In the genomic region with DNA sequence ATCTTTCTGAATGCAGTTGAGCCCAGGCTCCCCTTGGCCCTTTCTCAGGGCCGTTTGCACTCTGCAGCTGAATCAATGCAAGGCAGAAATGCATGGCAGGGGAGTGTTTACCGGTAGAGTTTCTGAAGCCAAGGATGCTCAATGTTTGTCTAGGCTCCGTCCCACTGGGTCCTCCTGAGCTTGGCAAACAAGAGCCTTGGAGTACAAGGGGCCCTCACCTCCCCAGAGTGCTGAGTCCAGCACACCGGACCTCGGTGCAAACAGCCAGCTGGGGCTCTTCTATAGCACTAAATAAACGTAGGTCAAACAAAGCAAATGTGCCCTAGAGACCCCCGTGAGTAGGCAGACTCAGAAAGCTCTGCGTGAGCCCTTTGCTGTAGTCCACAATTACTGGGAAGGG, we compare ENCODE assay signal across 24 mouse cellular contexts.
A peak's percentile ranks its signal among the peaks of the same experiment; 100 is the strongest.
DNase-seq lines count a peak whose midpoint lies in the region; ATAC-seq lines count a peak whose summit lies in the region.
"Had no signal": no experiment of that assay in that cellular context is flagged by ENCODE, and none has a peak within 500 bp of the region (broad histone marks: within the 10 kb centered on the region; RNA-seq: fewer than 3 reads in every experiment).

No protein-coding gene starts in this region.

- peaks cover 20% of the 10 kb centered on the region for H3K4me1 ChIP-seq in hindbrain, embryonic 10.5 days (replicated peaks)
- H3K4me1 ChIP-seq in hindbrain, embryonic 11.5 days (replicated peaks; ENCODE audit: control insufficient read depth, insufficient read depth, low read length) = no peaks in the 10 kb centered on the region
- peaks cover 18% of the 10 kb centered on the region for H3K4me1 ChIP-seq in lung, embryonic 16.5 days (replicated peaks; ENCODE audit: control insufficient read depth, insufficient read depth, low read length)
- H3K4me1 ChIP-seq in embryonic facial prominence, embryonic 12.5 days = peaks cover 17% of the 10 kb centered on the region
- H3K4me1 ChIP-seq in stomach, embryonic 15.5 days = peaks cover 10% of the 10 kb centered on the region
- H3K4me1 ChIP-seq: forebrain, embryonic 12.5 days; megakaryocyte, embryonic 14.5 days had no signal

- 0 out of 2 replicates have a peak, but pooled peaks cover 7% of the 10 kb centered on the region for H3K9me3 ChIP-seq in hindbrain, embryonic 10.5 days
- no peaks in the 10 kb centered on the region for H3K9me3 ChIP-seq in hindbrain, embryonic 11.5 days (ENCODE audit: control insufficient read depth, low read length)
- H3K9me3 ChIP-seq in lung, embryonic 16.5 days (ENCODE audit: control insufficient read depth, low read length) = no peaks in the 10 kb centered on the region
- 0 out of 2 replicates have a peak, but pooled peaks cover 3% of the 10 kb centered on the region for H3K9me3 ChIP-seq in embryonic facial prominence, embryonic 12.5 days
- H3K9me3 ChIP-seq in stomach, embryonic 15.5 days = no peaks in the 10 kb centered on the region

- WGBS in hindbrain, embryonic 10.5 days = 57% methylated on average over 8 of the region's 8 CpGs
- WGBS in hindbrain, embryonic 11.5 days = 51% methylated on average over 8 of the region's 8 CpGs
- WGBS in lung, embryonic 16.5 days = 22% methylated on average over 8 of the region's 8 CpGs
- WGBS in embryonic facial prominence, embryonic 12.5 days = 58% methylated on average over 8 of the region's 8 CpGs
- WGBS in stomach, embryonic 15.5 days = 37% methylated on average over 8 of the region's 8 CpGs

- no peak overlapping the region for H3K4me2 ChIP-seq in hindbrain, embryonic 11.5 days (replicated peaks; ENCODE audit: low read depth, low read length)
- no peak overlapping the region for H3K4me2 ChIP-seq in lung, embryonic 16.5 days (ENCODE audit: low read depth, low read length)
- no peak overlapping the region for H3K4me2 ChIP-seq in embryonic facial prominence, embryonic 12.5 days (replicated peaks)
- no peak overlapping the region for H3K4me2 ChIP-seq in stomach, embryonic 15.5 days
- H3K4me2 ChIP-seq: forebrain, embryonic 12.5 days; hindbrain, embryonic 12.5 days; liver, embryonic 11.5 days; neural tube, embryonic 12.5 days had no signal

- H3K36me3 ChIP-seq in hindbrain, embryonic 10.5 days = no peaks in the 10 kb centered on the region
- no peaks in the 10 kb centered on the region for H3K36me3 ChIP-seq in hindbrain, embryonic 11.5 days (ENCODE audit: control insufficient read depth, insufficient read depth, low read length)
- H3K36me3 ChIP-seq in lung, embryonic 16.5 days (ENCODE audit: control insufficient read depth, insufficient read depth, low read length) = no peaks in the 10 kb centered on the region
- no peaks in the 10 kb centered on the region for H3K36me3 ChIP-seq in embryonic facial prominence, embryonic 12.5 days
- H3K36me3 ChIP-seq in stomach, embryonic 15.5 days = no peaks in the 10 kb centered on the region
- H3K36me3 ChIP-seq: forebrain, embryonic 12.5 days; hindbrain, embryonic 12.5 days; neural tube, embryonic 12.5 days had no signal

- no peak for DNase-seq in hindbrain, embryonic 10.5 days (ENCODE audit: low spot score)
- no peak for DNase-seq in hindbrain, embryonic 11.5 days (ENCODE audit: low spot score)
- no peak for DNase-seq in lung, adult 18-20 months
- no peak for DNase-seq in cerebellum, adult 11-12 months
- DNase-seq: adrenal gland, postnatal 25 days; cerebellum, adult 9-11 months; gastrocnemius, postnatal 36 days; kidney, adult 18-20 months; kidney, postnatal 25 days; liver, postnatal 0 days; midbrain, embryonic 14.5 days; right cerebral cortex, postnatal 14 days; thymus, adult 2 months had no signal

- H3K4me3 ChIP-seq in hindbrain, embryonic 10.5 days = no peak overlapping the region
- H3K4me3 ChIP-seq in hindbrain, embryonic 11.5 days (ENCODE audit: low read depth, low read length) = no peak overlapping the region
- no peak overlapping the region for H3K4me3 ChIP-seq in lung, embryonic 16.5 days (ENCODE audit: low read length)
- no peak overlapping the region for H3K4me3 ChIP-seq in embryonic facial prominence, embryonic 12.5 days
- H3K4me3 ChIP-seq in stomach, embryonic 15.5 days (replicated peaks) = no peak overlapping the region
- H3K4me3 ChIP-seq: erythroblast, embryonic 14.5 days; forebrain, embryonic 12.5 days; hindbrain, embryonic 12.5 days; layer of hippocampus, adult 2 months; megakaryocyte, embryonic 14.5 days; neural tube, embryonic 12.5 days had no signal

- H3K27me3 ChIP-seq in hindbrain, embryonic 10.5 days (ENCODE audit: insufficient read depth, poor library complexity, severe bottlenecking) = peaks cover 15% of the 10 kb centered on the region
- no peaks in the 10 kb centered on the region for H3K27me3 ChIP-seq in hindbrain, embryonic 11.5 days (ENCODE audit: control insufficient read depth, insufficient read depth, low read length)
- no peaks in the 10 kb centered on the region for H3K27me3 ChIP-seq in lung, embryonic 16.5 days (ENCODE audit: control insufficient read depth, insufficient read depth, low read depth, low read length)
- H3K27me3 ChIP-seq in embryonic facial prominence, embryonic 12.5 days = no peaks in the 10 kb centered on the region
- H3K27me3 ChIP-seq in stomach, embryonic 15.5 days (replicated peaks) = no peaks in the 10 kb centered on the region
- H3K27me3 ChIP-seq: hindbrain, embryonic 12.5 days had no signal

- no peak overlapping the region for H3K9ac ChIP-seq in hindbrain, embryonic 11.5 days (ENCODE audit: low read depth, low read length)
- no peak overlapping the region for H3K9ac ChIP-seq in lung, embryonic 16.5 days (ENCODE audit: low read length)
- no peak overlapping the region for H3K9ac ChIP-seq in embryonic facial prominence, embryonic 12.5 days
- no peak overlapping the region for H3K9ac ChIP-seq in stomach, embryonic 15.5 days
- H3K9ac ChIP-seq: forebrain, embryonic 12.5 days; hindbrain, embryonic 12.5 days; liver, postnatal 0 days; neural tube, embryonic 12.5 days had no signal

- no peak for ATAC-seq in hindbrain, embryonic 11.5 days (ENCODE audit: low FRiP score)
- ATAC-seq in lung, embryonic 16.5 days (ENCODE audit: low read depth) = peak; percentile 75
- ATAC-seq in embryonic facial prominence, embryonic 12.5 days (ENCODE audit: insufficient number of reproducible peaks, insufficient read depth, low FRiP score, low TSS enrichment) = no peak
- ATAC-seq in stomach, embryonic 15.5 days (ENCODE audit: insufficient read depth, low FRiP score, low read depth) = no peak; the same call in 1 of the 2 replicates
- ATAC-seq: CD4-positive, CD25-positive, alpha-beta regulatory T cell, adult 4 months; liver, postnatal 0 days had no signal

- H3K27ac ChIP-seq in hindbrain, embryonic 10.5 days = 0 out of 2 replicates have a peak overlapping the region, but pooled peaks have one; percentile 3
- H3K27ac ChIP-seq in hindbrain, embryonic 11.5 days (ENCODE audit: low read depth, low read length) = no peak overlapping the region
- peak overlapping the region; percentile 68 for H3K27ac ChIP-seq in lung, embryonic 16.5 days (ENCODE audit: low read length)
- H3K27ac ChIP-seq in embryonic facial prominence, embryonic 12.5 days = peak overlapping the region; percentile 12; the same call in 1 of the 2 replicates
- H3K27ac ChIP-seq in stomach, embryonic 15.5 days = 0 out of 2 replicates have a peak overlapping the region, but pooled peaks have one; percentile 21
- H3K27ac ChIP-seq: forebrain, embryonic 12.5 days; hindbrain, embryonic 12.5 days; layer of hippocampus, adult 2 months; neural tube, embryonic 12.5 days had no signal
